Mouse (Mus musculus) liver, adult 2 months (tissue): ENCODE results near the gene Hist1h3g.

ENCODE experiments used
- CTCF ChIP-seq: fragments of 200-500 bp; IDR thresholded peaks from 2 replicates; pipeline ENCODE4 v1.5.1; 2011; ENCODE audit warnings: low read depth, low read length, control low read depth
- POLR2A ChIP-seq: fragments of 200-500 bp; IDR thresholded peaks from 2 replicates; pipeline ENCODE4 v1.6.1; 2011; ENCODE audit warnings: low read length, control low read depth; ENCODE audit not compliant: insufficient read depth; ENCODE audit errors: extremely low read depth

GRCm38 (mm10) chr13:23526312-23526711 is 8.9 kb upstream of the Hist1h3g start:
- TF ChIP-seq POLR2A (no peak), CTCF (no peak)
